Mouse (Mus musculus): ENCODE results near the gene Ugcg.

Gene Ugcg

DNA sequence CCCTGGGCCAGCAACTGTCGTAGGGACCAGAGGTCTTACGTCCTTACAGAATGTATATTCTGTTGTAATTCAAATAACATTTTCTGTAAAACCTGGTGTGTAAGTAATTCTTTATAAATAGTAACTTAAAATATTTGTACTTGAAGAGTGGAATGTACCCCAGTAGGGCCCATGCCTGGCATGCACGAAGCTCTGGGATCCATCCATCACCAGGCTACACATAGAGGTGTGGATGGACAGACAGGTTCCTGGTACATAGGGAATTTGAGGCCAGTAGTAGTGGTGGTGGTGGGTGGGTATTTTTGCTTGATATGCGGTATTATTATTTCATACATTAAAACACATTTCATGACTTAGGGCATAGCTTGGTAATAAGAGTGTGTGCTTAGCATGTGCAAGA is 19.6 kb downstream of the Ugcg start:
- Histone ChIP-seq H3K9me3 (ENCODE audit: low read length) (no peaks in the 10 kb centered on the region), H3K4me1 (replicated peaks; ENCODE audit: low read depth, low read length) (peaks cover 31% of the 10 kb centered on the region), H3K27me3 (ENCODE audit: insufficient read depth, low read length) (no peaks in the 10 kb centered on the region), H3K4me3 (replicated peaks; ENCODE audit: low read length) (no peak overlapping the region), H3K36me3 (ENCODE audit: insufficient read depth, low read length) (peaks cover 28% of the 10 kb centered on the region; the same call in 1 of the 2 replicates)
- no peak for TF ChIP-seq CTCF (conservative IDR thresholded peaks at IDR 0.05; ENCODE audit: low read length)
- TF ChIP-seq NANOG (IDR thresholded peaks at IDR 0.05; ENCODE audit: borderline replicate concordance, low read length), result no peak
- no peak for TF ChIP-seq POU5F1 (IDR thresholded peaks at IDR 0.05; ENCODE audit: borderline replicate concordance, low read length)

- H3K4me1 ChIP-seq (replicated peaks; ENCODE audit: low read depth, low read length), result peaks cover 38% of the 10 kb centered on the region
- TF ChIP-seq CTCF (conservative IDR thresholded peaks at IDR 0.05; ENCODE audit: low read length) (no peak), POU5F1 (IDR thresholded peaks at IDR 0.05; ENCODE audit: borderline replicate concordance, low read length) (no peak), NANOG (IDR thresholded peaks at IDR 0.05; ENCODE audit: borderline replicate concordance, low read length) (no peak)
These were observed 22.1 kb downstream of the Ugcg start for GRCm38 (mm10) chr4:59211181-59211580.

GRCm38 (mm10) chr4:59213833-59214232 is 24.8 kb downstream of the Ugcg start:
- Histone ChIP-seq H3K36me3 (ENCODE audit: insufficient read depth, low read length) (peaks cover 35% of the 10 kb centered on the region), H3K9me3 (ENCODE audit: low read length) (no peaks in the 10 kb centered on the region), H3K27me3 (ENCODE audit: insufficient read depth, low read length) (no peaks in the 10 kb centered on the region), H3K4me3 (replicated peaks; ENCODE audit: low read length) (no peak overlapping the region), H3K4me1 (replicated peaks; ENCODE audit: low read depth, low read length) (peaks cover 22% of the 10 kb centered on the region)
- TF ChIP-seq POU5F1 (IDR thresholded peaks at IDR 0.05; ENCODE audit: borderline replicate concordance, low read length) (no peak), CTCF (conservative IDR thresholded peaks at IDR 0.05; ENCODE audit: low read length) (no peak), NANOG (IDR thresholded peaks at IDR 0.05; ENCODE audit: borderline replicate concordance, low read length) (no peak)

More at GRCm38 (mm10) chr4:59211181-59211580, 22.1 kb downstream of the Ugcg start:
- Histone ChIP-seq H3K36me3 (ENCODE audit: insufficient read depth, low read length) (peaks cover 39% of the 10 kb centered on the region), H3K27me3 (ENCODE audit: insufficient read depth, low read length) (no peaks in the 10 kb centered on the region), H3K4me3 (replicated peaks; ENCODE audit: low read length) (no peak overlapping the region), H3K9me3 (ENCODE audit: low read length) (no peaks in the 10 kb centered on the region)

GRCm38 (mm10) chr4:59214695-59215094 is 25.6 kb downstream of the Ugcg start:
- Histone ChIP-seq H3K9me3 (ENCODE audit: low read length) (no peaks in the 10 kb centered on the region), H3K36me3 (ENCODE audit: insufficient read depth, low read length) (peaks cover 35% of the 10 kb centered on the region), H3K4me3 (replicated peaks; ENCODE audit: low read length) (no peak overlapping the region), H3K4me1 (replicated peaks; ENCODE audit: low read depth, low read length) (peaks cover 22% of the 10 kb centered on the region), H3K27me3 (ENCODE audit: insufficient read depth, low read length) (no peaks in the 10 kb centered on the region)
- no peak for TF ChIP-seq NANOG (IDR thresholded peaks at IDR 0.05; ENCODE audit: borderline replicate concordance, low read length)
- no peak for TF ChIP-seq POU5F1 (IDR thresholded peaks at IDR 0.05; ENCODE audit: borderline replicate concordance, low read length)
- no peak for TF ChIP-seq CTCF (conservative IDR thresholded peaks at IDR 0.05; ENCODE audit: low read length)

DNA sequence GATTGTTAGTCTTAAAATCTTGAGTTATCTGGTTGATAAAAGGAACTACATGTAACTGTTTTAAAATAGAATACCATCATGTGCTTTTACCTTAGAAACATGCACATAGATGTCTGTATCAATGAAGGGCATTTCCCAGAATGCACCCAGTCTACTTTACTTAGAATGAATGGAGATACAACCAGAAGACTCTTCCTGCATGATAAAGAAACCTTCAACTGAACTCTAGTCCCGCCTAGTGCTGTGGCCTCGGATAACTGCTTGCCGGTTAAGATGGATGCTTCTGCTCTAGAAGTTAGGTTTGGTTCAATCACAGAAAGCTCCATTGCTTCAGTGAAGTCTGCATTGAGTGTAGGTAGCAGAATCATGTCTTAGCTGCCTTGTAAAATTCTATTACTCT is 26.5 kb downstream of the Ugcg start:
- TF ChIP-seq NANOG (IDR thresholded peaks at IDR 0.05; ENCODE audit: borderline replicate concordance, low read length), result no peak
- TF ChIP-seq CTCF (conservative IDR thresholded peaks at IDR 0.05; ENCODE audit: low read length), result no peak
- no peak for TF ChIP-seq POU5F1 (IDR thresholded peaks at IDR 0.05; ENCODE audit: borderline replicate concordance, low read length)
- peaks cover 34% of the 10 kb centered on the region for H3K36me3 ChIP-seq (ENCODE audit: insufficient read depth, low read length)
- no peaks in the 10 kb centered on the region for H3K27me3 ChIP-seq (ENCODE audit: insufficient read depth, low read length)
- H3K4me3 ChIP-seq (replicated peaks; ENCODE audit: low read length), result no peak overlapping the region
- H3K4me1 ChIP-seq (replicated peaks; ENCODE audit: low read depth, low read length), result peaks cover 22% of the 10 kb centered on the region
- no peaks in the 10 kb centered on the region for H3K9me3 ChIP-seq (ENCODE audit: low read length)

DNA sequence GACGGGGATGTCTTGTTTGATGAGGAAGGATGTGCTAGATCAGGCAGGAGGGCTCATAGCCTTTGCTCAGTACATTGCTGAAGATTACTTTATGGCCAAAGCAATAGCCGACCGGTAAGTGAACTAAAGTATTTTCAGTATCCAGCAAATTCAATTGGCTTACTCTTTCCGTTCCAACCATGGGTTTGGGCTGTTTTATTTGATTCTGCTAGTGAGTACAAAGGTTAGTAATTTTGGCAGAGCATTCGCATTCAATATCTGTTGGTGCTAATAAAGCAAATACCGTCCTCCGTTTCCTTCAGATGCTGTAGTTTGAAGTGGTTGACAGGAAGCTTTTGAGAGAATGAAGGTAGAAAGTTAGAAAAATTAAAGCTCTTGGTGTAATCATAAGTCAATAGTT is 28.0 kb downstream of the Ugcg start:
- H3K9me3 ChIP-seq (ENCODE audit: low read length), result no peaks in the 10 kb centered on the region
- H3K36me3 ChIP-seq (ENCODE audit: insufficient read depth, low read length), result peaks cover 37% of the 10 kb centered on the region
- H3K4me1 ChIP-seq (replicated peaks; ENCODE audit: low read depth, low read length), result peaks cover 22% of the 10 kb centered on the region
- no peak overlapping the region for H3K4me3 ChIP-seq (replicated peaks; ENCODE audit: low read length)
- TF ChIP-seq NANOG (IDR thresholded peaks at IDR 0.05; ENCODE audit: borderline replicate concordance, low read length), result no peak
- TF ChIP-seq POU5F1 (IDR thresholded peaks at IDR 0.05; ENCODE audit: borderline replicate concordance, low read length), result no peak
- no peak for TF ChIP-seq CTCF (conservative IDR thresholded peaks at IDR 0.05; ENCODE audit: low read length)
- no peaks in the 10 kb centered on the region for H3K27me3 ChIP-seq (ENCODE audit: insufficient read depth, low read length)

DNA sequence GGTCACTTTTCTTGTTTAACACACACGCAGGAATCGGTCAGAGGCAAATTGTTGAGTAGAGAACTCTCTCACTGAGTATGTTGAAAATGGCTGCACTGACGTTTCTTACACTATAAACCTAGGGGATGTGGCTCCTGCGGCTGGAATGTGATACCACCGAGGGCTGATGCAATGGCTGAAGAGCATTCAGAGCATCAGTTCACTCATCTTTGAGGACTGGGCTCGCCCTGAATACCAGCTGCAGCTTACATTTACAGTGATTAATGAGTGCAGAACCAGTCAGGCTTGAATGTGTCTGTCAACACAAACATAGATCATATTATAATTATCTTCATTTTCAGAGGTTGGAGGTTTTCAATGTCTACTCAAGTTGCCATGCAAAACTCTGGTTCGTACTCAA is 29.1 kb downstream of the Ugcg start:
- no peak for TF ChIP-seq POU5F1 (IDR thresholded peaks at IDR 0.05; ENCODE audit: borderline replicate concordance, low read length)
- TF ChIP-seq NANOG (IDR thresholded peaks at IDR 0.05; ENCODE audit: borderline replicate concordance, low read length), result no peak
- TF ChIP-seq CTCF (conservative IDR thresholded peaks at IDR 0.05; ENCODE audit: low read length), result no peak
- no peak overlapping the region for H3K4me3 ChIP-seq (replicated peaks; ENCODE audit: low read length)
- H3K36me3 ChIP-seq (ENCODE audit: insufficient read depth, low read length), result peaks cover 41% of the 10 kb centered on the region
- H3K9me3 ChIP-seq (ENCODE audit: low read length), result no peaks in the 10 kb centered on the region
- peaks cover 27% of the 10 kb centered on the region for H3K4me1 ChIP-seq (replicated peaks; ENCODE audit: low read depth, low read length)
- H3K27me3 ChIP-seq (ENCODE audit: insufficient read depth, low read length), result no peaks in the 10 kb centered on the region

- H3K27me3 ChIP-seq (ENCODE audit: insufficient read depth, low read length), result no peaks in the 10 kb centered on the region
- TF ChIP-seq NANOG (IDR thresholded peaks at IDR 0.05; ENCODE audit: borderline replicate concordance, low read length), result no peak
- no peak for TF ChIP-seq CTCF (conservative IDR thresholded peaks at IDR 0.05; ENCODE audit: low read length)
- TF ChIP-seq POU5F1 (IDR thresholded peaks at IDR 0.05; ENCODE audit: borderline replicate concordance, low read length), result no peak
- peaks cover 28% of the 10 kb centered on the region; the same call in 1 of the 2 replicates for H3K36me3 ChIP-seq (ENCODE audit: insufficient read depth, low read length)
- peaks cover 8% of the 10 kb centered on the region for H3K4me1 ChIP-seq (replicated peaks; ENCODE audit: low read depth, low read length)
- no peak overlapping the region for H3K4me3 ChIP-seq (replicated peaks; ENCODE audit: low read length)
- no peaks in the 10 kb centered on the region for H3K9me3 ChIP-seq (ENCODE audit: low read length)
These were observed 33.2 kb downstream of the Ugcg start for GRCm38 (mm10) chr4:59222226-59222625.

- TF ChIP-seq CTCF (conservative IDR thresholded peaks at IDR 0.05; ENCODE audit: low read length) (no peak), NANOG (IDR thresholded peaks at IDR 0.05; ENCODE audit: borderline replicate concordance, low read length) (no peak), POU5F1 (IDR thresholded peaks at IDR 0.05; ENCODE audit: borderline replicate concordance, low read length) (no peak)
- Histone ChIP-seq H3K4me1 (replicated peaks; ENCODE audit: low read depth, low read length) (peaks cover 8% of the 10 kb centered on the region), H3K27me3 (ENCODE audit: insufficient read depth, low read length) (no peaks in the 10 kb centered on the region), H3K36me3 (ENCODE audit: insufficient read depth, low read length) (peaks cover 28% of the 10 kb centered on the region; the same call in 1 of the 2 replicates), H3K9me3 (ENCODE audit: low read length) (no peaks in the 10 kb centered on the region), H3K4me3 (replicated peaks; ENCODE audit: low read length) (no peak overlapping the region)
These were observed 34.1 kb downstream of the Ugcg start for GRCm38 (mm10) chr4:59223055-59223615.

All from E14TG2a.4 (cell line).